Mouse (Mus musculus) liver, embryonic 14.5 days (tissue): ENCODE data around the gene B3galt5. TPM values are rescaled to one million over a fixed set of nuclear protein-coding genes. Genes with fewer than 3 reads are reported as not detected.

Source experiments
- ATAC-seq: fragments of 200-750 bp; cut with Nextera tagmentation; 2 replicates; pipeline ENCODE4 v1.8.0; 2017; ENCODE audit warnings: moderate number of reproducible peaks, mild to moderate bottlenecking, moderate library complexity; ENCODE audit not compliant: insufficient read depth
- DNase-seq, 3 experiments: peaks; one replicate each; pipeline ENCODE4 v3.0.0-alpha.2; 2012 to 2013; ENCODE audit warnings: low read depth in 3 of 3, low spot score in 3 of 3
- H3K27ac ChIP-seq: fragments of 300-500 bp; sonication (generic); 2 replicates; pipeline ENCODE4 v1.5.1; 2014; ENCODE audit warnings: moderate library complexity, mild to moderate bottlenecking, control low read depth, inconsistent platforms
- H3K27me3 ChIP-seq: fragments of 300-500 bp; sonication (generic); 2 replicates; pipeline ENCODE4 v1.6.1; 2014; ENCODE audit warnings: mild to moderate bottlenecking, low read length, moderate library complexity; ENCODE audit not compliant: control insufficient read depth, insufficient read depth
- H3K36me3 ChIP-seq: fragments of 300-500 bp; sonication (generic); replicated peaks from 2 replicates; pipeline ENCODE4 v1.6.1; 2014; ENCODE audit warnings: low read depth; ENCODE audit not compliant: control insufficient read depth, insufficient read depth
- H3K4me1 ChIP-seq, 2 experiments: fragments of 200-500 bp in 1 of 2; fragments of 300-500 bp in 1 of 2; sonication (generic) in 1 of 2; replicated peaks; 2 replicates each; pipeline ENCODE4 v1.6.1; 2012 to 2014; ENCODE audit warnings: antibody characterized with exemption in 1 of 2, inconsistent platforms in 1 of 2, low read length in 1 of 2; ENCODE audit not compliant: control insufficient read depth in 2 of 2, insufficient read depth in 2 of 2
- H3K4me2 ChIP-seq: fragments of 300-500 bp; sonication (generic); 2 replicates; pipeline ENCODE4 v1.6.1; 2014; ENCODE audit warnings: low read depth, mild to moderate bottlenecking, control low read depth, moderate library complexity
- H3K4me3 ChIP-seq, 2 experiments: fragments of 200-500 bp in 1 of 2; fragments of 300-500 bp in 1 of 2; sonication (generic) in 1 of 2; 2 replicates each; pipeline ENCODE4 v1.5.1; 2012 to 2014; ENCODE audit warnings: low read depth in 2 of 2, low read length in 2 of 2, mild to moderate bottlenecking in 2 of 2, control low read depth in 1 of 2, inconsistent platforms in 1 of 2, moderate library complexity in 1 of 2; ENCODE audit not compliant: insufficient read depth in 1 of 2
- H3K9ac ChIP-seq: fragments of 300-500 bp; sonication (generic); replicated peaks from 2 replicates; pipeline ENCODE4 v1.6.1; 2014; ENCODE audit warnings: mild to moderate bottlenecking, control low read depth, moderate library complexity
- H3K9me3 ChIP-seq: fragments of 300-500 bp; sonication (generic); 2 replicates; pipeline ENCODE4 v1.6.1; 2016; ENCODE audit warnings: low read length, mixed read lengths; ENCODE audit not compliant: control insufficient read depth
- CTCF ChIP-seq: IDR thresholded peaks from 2 replicates; pipeline ENCODE4 v1.5.1; 2016; ENCODE audit warnings: antibody characterized with exemption, low read depth, control low read depth
- EP300 ChIP-seq: IDR thresholded peaks from 2 replicates; pipeline ENCODE4 v1.6.1; 2016; ENCODE audit warnings: antibody characterized with exemption, low read depth
- WGBS: fragments of 180-500 bp; shearing (Covaris S2); extraction: QIAGEN DNeasy Blood & Tissue Kit; methylation state at CpG from one replicate; pipeline ENCODE4 v1.1.7; 2014; ENCODE audit not compliant: insufficient replicate concordance; 5-methylcytosine and 5-hydroxymethylcytosine counted together
- polyA plus RNA-seq, 2 experiments: library from polyadenylated mRNA; depleted of rRNA in 1 of 2; stranded (reverse) in 1 of 2; unstranded in 1 of 2; fragments of >200 nt; fragmentation: Nextera tagmentation in 1 of 2; extraction: Ambion mirVana in 1 of 2; gene quantifications; 2 replicates each; pipeline versions ENCODE4 v1.2.1 to v1.2.3; 2012 to 2014

Gene B3galt5
- polyA plus RNA-seq, 2 experiments, result 0.03 TPM; not detected in 1

GRCm38 (mm10) chr16:96230411-96230810, 5.2 kb upstream of the B3galt5 start:
- no peaks in the 10 kb centered on the region for H3K9me3 ChIP-seq
- ATAC-seq (no peak), DNase-seq (peak; percentile 12 to 26 (median 22))
- H3K9ac ChIP-seq, result no peak overlapping the region
- H3K36me3 ChIP-seq, result no peaks in the 10 kb centered on the region
- H3K27ac ChIP-seq, result no peak overlapping the region
- no peaks in the 10 kb centered on the region for H3K27me3 ChIP-seq
- TF ChIP-seq CTCF (peak; percentile 90), EP300 (no peak)
- no peaks in the 10 kb centered on the region for H3K4me1 ChIP-seq
- WGBS, result 27% methylated on average over 11 of the region's 11 CpGs
- no peak overlapping the region for H3K4me2 ChIP-seq
- H3K4me3 ChIP-seq, result no peak overlapping the region

GRCm38 (mm10) chr16:96231251-96231650, 4.3 kb upstream of the B3galt5 start:
- no peak for ATAC-seq
- WGBS, result 77% methylated on average over 4 of the region's 4 CpGs
- Histone ChIP-seq H3K9me3 (no peaks in the 10 kb centered on the region), H3K4me3 (no peak overlapping the region), H3K36me3 (no peaks in the 10 kb centered on the region), H3K4me1 (no peaks in the 10 kb centered on the region), H3K27me3 (no peaks in the 10 kb centered on the region), H3K27ac (no peak overlapping the region), H3K9ac (no peak overlapping the region), H3K4me2 (no peak overlapping the region)
- TF ChIP-seq EP300, result no peak
- no peak for TF ChIP-seq CTCF
- DNase-seq, result no peak

DNA sequence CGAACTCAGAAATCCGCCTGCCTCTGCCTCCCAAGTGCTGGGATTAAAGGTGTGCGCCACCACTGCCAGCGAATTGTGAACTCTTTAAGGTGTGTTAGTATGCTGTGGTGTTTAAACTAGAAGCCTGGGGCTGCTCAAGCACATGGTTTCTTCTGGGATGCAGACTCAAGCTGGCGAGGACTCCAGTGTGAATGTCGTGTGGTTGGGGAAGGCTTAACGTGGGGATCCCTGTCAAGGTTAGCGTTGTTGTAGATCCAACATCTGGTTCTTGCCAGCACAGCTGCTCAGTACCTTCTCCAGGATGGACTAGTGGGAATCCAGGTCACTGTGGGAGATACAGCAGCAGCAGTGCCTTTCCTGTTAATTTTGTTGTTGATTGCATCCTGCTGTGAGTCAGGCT, 3.6 kb upstream of the B3galt5 start:
- Histone ChIP-seq H3K9ac (no peak overlapping the region), H3K36me3 (no peaks in the 10 kb centered on the region), H3K27ac (no peak overlapping the region), H3K4me2 (no peak overlapping the region), H3K4me1 (no peaks in the 10 kb centered on the region), H3K9me3 (no peaks in the 10 kb centered on the region), H3K4me3 (no peak overlapping the region), H3K27me3 (no peaks in the 10 kb centered on the region)
- ATAC-seq (no peak), DNase-seq (no peak)
- TF ChIP-seq EP300 (no peak), CTCF (no peak)
- 63% methylated on average over 8 of the region's 8 CpGs for WGBS

- WGBS, result 68% methylated on average over 8 of the region's 8 CpGs
- Histone ChIP-seq H3K4me3 (no peak overlapping the region), H3K4me1 (no peaks in the 10 kb centered on the region), H3K4me2 (no peak overlapping the region), H3K36me3 (no peaks in the 10 kb centered on the region), H3K27ac (no peak overlapping the region), H3K9me3 (no peaks in the 10 kb centered on the region), H3K9ac (no peak overlapping the region), H3K27me3 (no peaks in the 10 kb centered on the region)
- ATAC-seq (no peak), DNase-seq (no peak)
- TF ChIP-seq CTCF (no peak), EP300 (no peak)
Observed at GRCm38 (mm10) chr16:96233996-96234395, 1.6 kb upstream of the B3galt5 start.

DNA sequence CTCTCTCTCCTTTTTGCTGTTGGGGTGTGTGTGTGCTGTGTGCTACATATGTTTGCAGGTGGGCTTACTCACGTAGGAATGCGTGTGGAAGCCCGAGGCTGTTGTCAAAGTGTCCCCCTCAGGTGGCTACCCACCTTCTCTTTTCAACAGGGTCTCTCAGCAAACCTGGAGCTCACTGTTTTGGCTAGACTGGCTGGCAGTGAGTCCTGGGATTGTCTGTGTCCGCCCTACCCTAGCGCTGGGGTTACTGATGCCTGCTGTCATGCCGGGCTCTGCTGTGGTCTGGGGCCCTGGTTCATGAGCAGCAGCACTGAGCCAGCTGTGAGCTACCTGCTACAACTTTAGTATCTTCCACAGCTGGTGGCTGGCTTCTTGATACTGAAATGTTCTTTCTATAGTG, 8.9 kb downstream of the B3galt5 start:
- H3K27ac ChIP-seq, result no peak overlapping the region
- ATAC-seq, result no peak
- H3K27me3 ChIP-seq, result no peaks in the 10 kb centered on the region
- no peak for DNase-seq
- no peaks in the 10 kb centered on the region for H3K36me3 ChIP-seq
- no peak overlapping the region for H3K4me3 ChIP-seq
- WGBS, result 71% methylated on average over 6 of the region's 6 CpGs
- no peak overlapping the region for H3K4me2 ChIP-seq
- no peaks in the 10 kb centered on the region; the same call in 1 of the 2 replicates for H3K9me3 ChIP-seq
- H3K4me1 ChIP-seq, result no peaks in the 10 kb centered on the region
- no peak for TF ChIP-seq EP300
- TF ChIP-seq CTCF, result no peak
- H3K9ac ChIP-seq, result no peak overlapping the region

DNA sequence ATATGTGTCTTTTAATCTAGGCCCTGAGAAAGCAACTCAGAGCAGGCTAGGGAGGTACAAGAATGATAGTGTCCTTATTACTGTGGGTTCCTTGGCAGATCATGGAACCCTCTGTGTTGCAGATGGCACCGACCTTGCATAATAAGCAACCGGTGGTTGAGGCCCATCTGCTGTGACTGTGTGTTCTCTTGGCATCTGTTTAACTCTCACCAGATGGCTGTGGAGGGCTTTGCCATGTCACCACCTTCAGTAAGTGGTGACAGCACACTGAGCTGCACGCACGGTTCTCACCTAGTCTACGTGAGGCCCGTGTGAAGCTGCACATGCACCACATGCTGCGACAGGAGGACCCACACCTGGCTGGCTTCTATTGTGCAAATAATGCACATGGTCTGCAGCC, 14.0 kb downstream of the B3galt5 start:
- 87% methylated on average over 7 of the region's 7 CpGs for WGBS
- no peak for DNase-seq
- Histone ChIP-seq H3K9me3 (no peaks in the 10 kb centered on the region; the same call in 1 of the 2 replicates), H3K4me3 (no peak overlapping the region), H3K4me1 (no peaks in the 10 kb centered on the region), H3K27ac (no peak overlapping the region), H3K9ac (no peak overlapping the region), H3K27me3 (no peaks in the 10 kb centered on the region), H3K36me3 (no peaks in the 10 kb centered on the region), H3K4me2 (no peak overlapping the region)
- ATAC-seq, result no peak
- TF ChIP-seq EP300 (no peak), CTCF (no peak)
